Mouse (Mus musculus) thymus, postnatal 0 days (tissue): ENCODE measurements around the gene Olfr1181. TPM values are rescaled to one million over a fixed set of nuclear protein-coding genes. Genes with fewer than 3 reads are reported as not detected.
"Not testable (repeated sequence)": the region's sequence is repeated elsewhere in the genome, so short reads cannot be mapped to it uniquely, and the experiment has no call there.

Source experiments
- DNase-seq: peaks from one replicate; pipeline ENCODE4 v3.0.0-alpha.2; 2015; ENCODE audit warnings: low spot score
- polyA plus RNA-seq: library from polyadenylated mRNA; unstranded; fragments of >200 nt; fragmentation: Nextera tagmentation; extraction: Ambion mirVana; gene quantifications from 2 replicates; pipeline ENCODE4 v1.2.1, GENCODE M21; 2015

Gene Olfr1181
- not detected in 2 replicates for polyA plus RNA-seq

DNA sequence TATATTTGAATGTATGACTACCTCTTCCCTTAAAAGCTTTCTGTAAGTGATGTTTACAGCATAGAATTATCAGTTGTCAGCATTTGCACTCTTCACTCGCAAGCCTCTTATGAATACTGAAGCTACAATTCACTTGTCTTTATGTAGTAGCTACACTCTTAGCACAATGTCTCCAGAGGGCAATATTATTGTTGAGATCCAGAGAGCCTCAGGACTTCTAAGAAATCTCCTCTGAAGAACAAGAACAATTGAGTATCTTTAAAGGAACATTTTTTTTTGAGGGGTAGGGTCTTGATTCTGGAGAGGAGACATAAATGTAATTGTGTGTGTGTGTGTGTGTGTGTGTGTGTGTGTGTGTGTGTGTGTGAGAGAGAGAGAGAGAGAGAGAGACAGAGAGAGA, at the start of gene Olfr1181:
TSS of gene Olfr1181 (minus strand) at position 101 of the 400 bp plus-strand sequence.
- DNase-seq, result no peak

DNA sequence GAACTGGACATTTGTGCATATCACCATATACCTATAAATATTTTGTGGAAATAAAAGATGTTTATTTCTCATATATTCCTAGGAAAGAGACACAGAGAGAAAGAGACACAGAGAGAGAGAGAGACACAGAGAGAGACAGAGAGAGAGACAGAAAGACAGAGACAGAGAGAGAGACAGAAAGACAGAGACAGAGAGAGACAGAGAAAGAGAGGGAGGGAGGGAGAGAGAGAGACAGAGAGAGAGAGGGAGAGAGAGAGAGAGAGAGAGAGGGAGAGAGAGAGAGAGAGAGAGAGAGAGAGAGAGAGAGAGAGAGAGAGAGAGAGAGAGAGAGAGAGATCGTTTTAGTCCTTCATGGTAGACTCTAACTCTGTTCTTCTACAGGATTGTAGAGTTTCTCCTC, 28.6 kb upstream of the Olfr1181 start, which contains the start of gene Olfr1183:
TSS of gene Olfr1183 (plus strand) at position 301 of the 400 bp plus-strand sequence.
- DNase-seq, result not testable (repeated sequence)

DNA sequence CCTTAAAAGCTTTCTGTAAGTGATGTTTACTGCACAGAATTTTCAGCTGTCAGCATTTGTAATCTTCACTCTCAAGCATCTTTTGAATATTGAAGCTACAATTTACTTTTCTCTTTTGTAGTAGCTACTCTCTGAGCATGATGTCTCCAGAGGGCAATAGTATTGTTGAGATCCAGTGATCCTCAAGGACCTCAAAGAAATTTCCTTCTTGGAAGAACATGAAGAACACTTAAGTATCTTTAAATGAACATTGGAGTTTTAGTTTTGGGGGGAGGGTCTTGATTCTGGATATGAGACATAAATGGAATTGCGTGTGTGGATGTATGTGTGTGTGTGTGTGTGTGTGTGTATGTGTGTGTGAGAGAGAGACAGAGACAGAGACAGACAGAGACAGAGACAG, 23.1 kb upstream of the Olfr1181 start, which contains the start of gene Gm13757:
TSS of gene Gm13757 (minus strand) at position 101 of the 400 bp plus-strand sequence.
- DNase-seq, result no peak

DNA sequence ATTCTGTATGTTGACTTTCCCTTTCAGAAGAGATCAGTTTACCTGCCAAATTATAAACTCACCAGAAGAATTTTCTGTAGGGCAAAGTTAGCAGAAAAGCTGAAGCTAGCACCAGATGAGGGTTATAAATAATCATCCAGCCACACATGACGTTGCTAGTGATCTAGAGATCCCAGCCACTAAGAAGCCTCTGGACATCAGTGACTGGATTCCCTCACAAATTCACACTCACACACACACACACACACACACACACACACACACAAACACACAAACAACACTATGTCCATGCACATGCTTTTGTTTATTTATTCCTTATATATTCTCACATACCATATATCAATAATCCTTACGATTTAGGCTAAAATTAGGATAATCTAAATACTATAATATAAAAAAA, 6.9 kb downstream of the Olfr1181 start, which contains the start of gene Olfr1180:
TSS of gene Olfr1180 (minus strand) at position 101 of the 400 bp plus-strand sequence.
- DNase-seq, result no peak

DNA sequence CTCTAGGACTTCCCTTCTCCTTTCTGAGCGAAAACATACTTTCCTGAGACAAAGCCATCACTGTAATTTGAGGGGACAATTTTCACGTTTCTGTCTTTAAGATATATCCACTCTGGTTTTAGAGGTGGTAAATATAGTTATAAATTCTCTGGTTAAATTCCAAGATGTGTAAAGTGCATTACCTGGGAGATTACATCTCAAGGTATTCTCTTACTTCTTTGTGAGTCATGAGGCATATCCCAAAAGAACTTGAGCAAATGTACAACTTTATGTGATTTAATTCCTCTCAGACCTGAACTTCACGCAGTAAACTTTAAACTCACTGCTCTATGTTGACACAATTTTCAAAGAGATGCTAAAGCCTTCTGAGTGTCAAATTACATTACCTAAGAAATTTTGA, 19.6 kb downstream of the Olfr1181 start, which contains the start of gene Olfr1179:
TSS of gene Olfr1179 (minus strand) at position 101 of the 400 bp plus-strand sequence.
- no peak for DNase-seq

DNA sequence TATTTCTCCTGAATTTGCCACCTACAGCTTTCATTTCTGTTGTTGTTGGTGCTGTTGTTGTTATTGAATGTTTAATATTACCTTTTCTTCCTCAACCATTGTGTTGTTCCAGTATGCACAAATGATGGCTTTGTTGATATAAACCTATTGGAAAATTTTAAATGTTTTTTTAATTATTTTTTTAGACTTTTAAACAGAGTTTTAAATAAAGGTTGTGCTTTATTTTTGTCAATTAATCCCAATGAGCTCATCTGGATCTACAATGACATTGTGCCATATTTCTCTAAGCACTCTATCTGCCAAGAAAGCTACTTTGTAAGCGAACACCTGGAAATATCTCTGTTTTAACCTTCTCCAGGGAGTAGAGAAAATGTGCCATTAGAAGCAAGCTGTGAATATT, 39.2 kb downstream of the Olfr1181 start, which contains the start of gene Olfr1178:
TSS of gene Olfr1178 (plus strand) at position 301 of the 400 bp plus-strand sequence.
- DNase-seq, result no peak

Other genes with a start within 250 kb of the Olfr1181 start
- not detected in 2 replicates for gene Olfr1168, start 244.3 kb downstream of the Olfr1181 start, polyA plus RNA-seq
- gene Olfr1170, start 197.8 kb downstream of the Olfr1181 start, polyA plus RNA-seq, result not detected in 2 replicates
- 0.03 TPM in 1 of 2 replicates, not detected in the other for gene Olfr1173, start 146.3 kb downstream of the Olfr1181 start, polyA plus RNA-seq
- not detected in 2 replicates for gene Olfr1174-ps, start 111.0 kb downstream of the Olfr1181 start, polyA plus RNA-seq
- not detected in 2 replicates for gene Olfr1175-ps, start 99.0 kb downstream of the Olfr1181 start, polyA plus RNA-seq
- not detected in 2 replicates for gene Olfr1176, start 89.5 kb downstream of the Olfr1181 start, polyA plus RNA-seq
- not detected in 2 replicates for gene Olfr1177-ps, start 79.7 kb downstream of the Olfr1181 start, polyA plus RNA-seq
- not detected in 2 replicates for gene Olfr1178, start 39.1 kb downstream of the Olfr1181 start, polyA plus RNA-seq
- gene Olfr1179, start 19.7 kb downstream of the Olfr1181 start, polyA plus RNA-seq, result not detected in 2 replicates
- gene Olfr1180, start 7.0 kb downstream of the Olfr1181 start, polyA plus RNA-seq, result not detected in 2 replicates
- not detected in 2 replicates for gene Gm13757, start 23.0 kb upstream of the Olfr1181 start, polyA plus RNA-seq
- not detected in 2 replicates for gene Olfr1183, start 28.7 kb upstream of the Olfr1181 start, polyA plus RNA-seq
- gene Olfr1184, start 57.4 kb upstream of the Olfr1181 start, polyA plus RNA-seq, result not detected in 2 replicates
- not detected in 2 replicates for gene Olfr1185-ps1, start 67.1 kb upstream of the Olfr1181 start, polyA plus RNA-seq
- gene Olfr1186, start 92.4 kb upstream of the Olfr1181 start, polyA plus RNA-seq, result not detected in 2 replicates
- gene Olfr1188, start 130.8 kb upstream of the Olfr1181 start, polyA plus RNA-seq, result not detected in 2 replicates
- gene Olfr1189, start 160.3 kb upstream of the Olfr1181 start, polyA plus RNA-seq, result not detected in 2 replicates
- not detected in 2 replicates for gene Olfr1191-ps1, start 214.4 kb upstream of the Olfr1181 start, polyA plus RNA-seq
- not detected in 2 replicates for gene Olfr1192-ps1, start 222.3 kb upstream of the Olfr1181 start, polyA plus RNA-seq
- gene Olfr1193, start 249.5 kb upstream of the Olfr1181 start, polyA plus RNA-seq, result not detected in 2 replicates